Mouse (Mus musculus) forebrain, embryonic 16.5 days (tissue): Measurements from ENCODE around the gene Mcub. TPM values are rescaled to one million over a fixed set of nuclear protein-coding genes. Genes with fewer than 3 reads are reported as not detected.

Experiments
- ATAC-seq: fragments of 200-750 bp; cut with Nextera tagmentation; 2 replicates; pipeline ENCODE4 v1.8.0; 2017; ENCODE audit warnings: mild to moderate bottlenecking, moderate library complexity
- H3K27ac ChIP-seq: fragments of 300-500 bp; sonication (generic); 2 replicates; pipeline ENCODE4 v1.5.1; 2014; ENCODE audit warnings: low read length, control low read depth
- H3K27me3 ChIP-seq: fragments of 300-500 bp; sonication (generic); replicated peaks from 2 replicates; pipeline ENCODE4 v1.6.1; 2014; ENCODE audit warnings: low read length; ENCODE audit not compliant: control insufficient read depth, insufficient read depth
- H3K36me3 ChIP-seq: fragments of 300-500 bp; sonication (generic); 2 replicates; pipeline ENCODE4 v1.6.1; 2014; ENCODE audit not compliant: control insufficient read depth, insufficient read depth
- H3K4me1 ChIP-seq: fragments of 300-500 bp; sonication (generic); replicated peaks from 2 replicates; pipeline ENCODE4 v1.6.1; 2014; ENCODE audit warnings: low read length; ENCODE audit not compliant: control insufficient read depth, insufficient read depth
- H3K4me2 ChIP-seq: fragments of 300-500 bp; sonication (generic); 2 replicates; pipeline ENCODE4 v1.6.1; 2014; ENCODE audit warnings: mild to moderate bottlenecking, low read length, control low read depth
- H3K4me3 ChIP-seq: fragments of 300-500 bp; sonication (generic); replicated peaks from 2 replicates; pipeline ENCODE4 v1.5.1; 2014; ENCODE audit warnings: mild to moderate bottlenecking, low read length, control low read depth
- H3K9ac ChIP-seq: fragments of 300-500 bp; sonication (generic); replicated peaks from 2 replicates; pipeline ENCODE4 v1.6.1; 2014; ENCODE audit warnings: low read depth, low read length, control low read depth
- H3K9me3 ChIP-seq: fragments of 300-500 bp; sonication (generic); 2 replicates; pipeline ENCODE4 v1.6.1; 2016; ENCODE audit warnings: low read length; ENCODE audit not compliant: control insufficient read depth
- WGBS: fragments of 180-500 bp; shearing (Covaris S2); extraction: QIAGEN DNeasy Blood & Tissue Kit; methylation state at CpG from one replicate; pipeline ENCODE4 v1.1.7; 2014; 5-methylcytosine and 5-hydroxymethylcytosine counted together
- polyA plus RNA-seq: library from polyadenylated mRNA; unstranded; fragments of >200 nt; fragmentation: Nextera tagmentation; extraction: Ambion mirVana; gene quantifications from 2 replicates; pipeline ENCODE4 v1.2.1, GENCODE M21; 2015

The Mcub gene
- polyA plus RNA-seq, 1 experiment from 2014 or later: 4.7 TPM

DNA sequence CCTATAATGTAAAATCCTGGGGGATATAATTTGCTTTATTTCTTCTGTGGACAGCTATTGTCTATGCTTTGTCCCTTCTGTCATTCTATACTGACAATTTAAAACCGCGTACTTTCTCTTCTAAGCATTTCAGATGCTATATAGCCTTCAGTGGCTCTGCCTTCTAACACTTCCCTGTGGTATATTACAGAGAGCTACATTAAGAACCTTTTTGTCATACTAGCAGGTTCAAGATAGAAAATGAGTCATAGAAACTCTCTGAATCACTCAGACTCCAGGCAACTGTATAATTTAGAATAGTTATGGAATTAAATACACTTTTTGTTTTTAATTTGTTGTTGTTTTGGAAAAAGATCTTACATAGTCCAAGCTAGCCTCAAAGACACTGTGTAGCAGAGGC is 29.2 kb downstream of the Mcub start:
- no peak overlapping the region for H3K4me2 ChIP-seq
- H3K4me1 ChIP-seq: no peaks in the 10 kb centered on the region
- no peak overlapping the region for H3K27ac ChIP-seq
- H3K9ac ChIP-seq: no peak overlapping the region
- ATAC-seq: no peak
- H3K27me3 ChIP-seq: no peaks in the 10 kb centered on the region
- WGBS: 96% methylated on average over 2 of the region's 2 CpGs
- H3K4me3 ChIP-seq: no peak overlapping the region
- H3K9me3 ChIP-seq: no peaks in the 10 kb centered on the region
- no peaks in the 10 kb centered on the region for H3K36me3 ChIP-seq

DNA sequence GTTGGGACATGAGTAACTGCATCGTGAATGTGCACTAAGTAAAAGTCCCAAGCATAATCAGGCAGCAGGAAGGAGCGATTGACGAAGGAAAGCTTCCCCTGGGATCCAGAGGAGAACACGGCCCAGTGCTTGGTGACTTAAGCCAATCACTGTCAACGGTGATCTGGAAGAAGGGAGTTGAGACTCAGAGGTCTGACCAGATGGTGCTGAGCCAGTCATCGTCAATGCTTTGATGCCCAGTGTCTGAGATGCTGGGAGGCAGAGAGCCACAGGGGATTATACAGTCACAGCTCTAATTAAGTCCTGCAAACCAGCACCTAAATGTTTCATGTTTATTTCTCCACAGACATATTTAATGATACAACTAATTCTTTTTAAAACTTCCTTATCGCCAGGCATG is 30.9 kb downstream of the Mcub start:
- no peak for ATAC-seq
- WGBS: 51% methylated on average over 7 of the region's 7 CpGs

DNA sequence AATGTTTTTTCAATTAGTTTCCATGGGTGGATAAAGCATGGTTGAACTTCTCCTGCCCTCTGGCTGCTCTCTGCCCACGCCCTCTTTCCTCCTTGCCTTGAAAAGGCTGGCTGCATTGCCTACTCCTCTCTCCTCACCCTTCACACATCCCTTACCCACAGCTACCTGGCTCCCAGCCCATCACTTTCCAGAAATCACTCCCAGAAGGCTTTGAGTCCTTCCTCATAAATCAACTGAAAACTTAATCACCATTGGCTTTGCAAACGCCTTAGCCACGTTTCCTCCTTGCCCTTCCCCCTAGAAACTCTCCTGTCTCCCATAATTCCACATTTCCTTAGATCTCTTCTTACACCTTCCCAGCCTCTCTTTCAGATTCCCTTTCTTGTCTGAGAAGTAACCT is 32.2 kb downstream of the Mcub start:
- Histone ChIP-seq H3K36me3 (no peaks in the 10 kb centered on the region), H3K4me1 (no peaks in the 10 kb centered on the region), H3K27me3 (no peaks in the 10 kb centered on the region), H3K4me2 (no peak overlapping the region), H3K9me3 (no peaks in the 10 kb centered on the region), H3K4me3 (no peak overlapping the region), H3K9ac (no peak overlapping the region), H3K27ac (no peak overlapping the region)
- 56% methylated on average over 3 of the region's 3 CpGs for WGBS
- ATAC-seq: no peak

More for the DNA sequence above, 30.9 kb downstream of the Mcub start:
- Histone ChIP-seq H3K36me3 (no peaks in the 10 kb centered on the region), H3K27ac (no peak overlapping the region), H3K9ac (no peak overlapping the region), H3K27me3 (no peaks in the 10 kb centered on the region), H3K9me3 (no peaks in the 10 kb centered on the region), H3K4me3 (no peak overlapping the region), H3K4me1 (no peaks in the 10 kb centered on the region), H3K4me2 (no peak overlapping the region)

DNA sequence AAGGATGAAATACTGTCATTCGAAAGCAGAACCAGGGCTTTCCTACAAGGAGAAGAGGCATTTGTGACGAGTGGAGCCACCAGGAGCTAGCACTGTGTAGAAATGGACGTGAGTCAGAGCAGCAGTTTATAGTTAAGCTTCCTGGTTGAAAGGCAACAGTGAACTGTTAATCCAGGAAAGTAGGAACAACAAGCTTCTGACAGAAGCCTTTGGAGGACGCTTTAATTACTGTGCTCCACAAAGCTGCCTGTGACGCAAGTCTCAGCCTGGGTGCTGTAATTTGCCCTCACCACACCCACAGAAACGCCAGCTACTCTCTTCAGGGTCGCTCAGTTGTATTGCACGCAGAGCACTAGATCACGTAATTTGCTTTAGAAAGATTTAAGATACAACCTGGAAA is 33.4 kb downstream of the Mcub start:
- H3K4me3 ChIP-seq: no peak overlapping the region
- H3K9ac ChIP-seq: no peak overlapping the region
- 20% methylated on average over 9 of the region's 9 CpGs for WGBS
- no peak overlapping the region for H3K27ac ChIP-seq
- H3K4me2 ChIP-seq: no peak overlapping the region
- H3K27me3 ChIP-seq: no peaks in the 10 kb centered on the region
- ATAC-seq: no peak
- H3K9me3 ChIP-seq: no peaks in the 10 kb centered on the region
- H3K4me1 ChIP-seq: no peaks in the 10 kb centered on the region
- no peaks in the 10 kb centered on the region for H3K36me3 ChIP-seq

DNA sequence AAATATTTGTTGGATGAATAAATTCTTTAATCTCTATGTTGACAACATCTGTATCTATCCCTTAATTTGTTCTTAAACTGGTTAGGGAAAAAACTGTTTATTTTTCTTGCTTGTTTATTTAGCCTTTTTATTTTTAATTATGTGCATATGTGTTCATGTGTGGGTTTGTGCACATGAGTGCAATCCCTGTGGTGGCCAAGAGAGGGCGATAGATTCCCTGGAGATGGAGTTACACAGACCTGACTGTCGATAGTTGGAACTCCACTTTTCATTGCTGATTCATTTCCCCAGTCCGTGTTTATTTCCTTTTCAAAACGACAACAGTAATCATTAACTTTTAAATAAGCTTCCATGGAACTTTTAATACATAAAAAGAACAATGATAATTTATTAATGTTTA is 37.6 kb downstream of the Mcub start:
- H3K4me1 ChIP-seq: no peaks in the 10 kb centered on the region
- H3K9ac ChIP-seq: no peak overlapping the region
- H3K4me3 ChIP-seq: no peak overlapping the region
- no peak for ATAC-seq
- no peak overlapping the region for H3K4me2 ChIP-seq
- no peaks in the 10 kb centered on the region for H3K9me3 ChIP-seq
- H3K27ac ChIP-seq: no peak overlapping the region
- 55% methylated on average over 4 of the region's 4 CpGs for WGBS
- no peaks in the 10 kb centered on the region for H3K27me3 ChIP-seq
- no peaks in the 10 kb centered on the region for H3K36me3 ChIP-seq

DNA sequence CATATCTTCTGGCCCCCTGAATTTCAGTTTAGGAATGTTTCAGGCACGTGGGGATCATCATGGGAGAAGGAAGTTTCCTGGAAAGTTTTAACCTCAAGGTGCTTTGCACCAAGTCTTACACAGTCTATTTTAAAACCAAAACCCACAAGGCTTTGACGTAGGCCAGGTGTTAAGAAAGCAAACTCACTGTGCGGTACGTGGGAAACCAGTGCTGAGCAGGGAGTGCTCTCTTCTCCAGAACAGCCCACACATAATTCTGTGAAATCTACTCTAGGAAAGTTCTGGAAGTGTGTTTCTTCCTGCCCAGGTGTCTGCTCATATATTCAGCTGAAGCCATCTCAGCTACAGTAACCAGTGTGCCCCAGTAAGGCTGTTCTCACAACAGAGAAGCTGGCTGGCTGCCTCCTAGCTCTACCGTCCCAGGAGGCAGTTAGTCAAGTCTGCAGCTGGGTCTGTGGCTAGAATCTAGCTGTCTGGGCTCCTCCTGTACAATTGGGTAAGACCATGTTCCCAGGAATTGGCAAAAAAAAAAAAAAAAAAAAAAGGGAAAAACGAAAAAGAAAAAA is 39.7 kb downstream of the Mcub start:
- 78% methylated on average over 6 of the region's 6 CpGs for WGBS
- no peak for ATAC-seq
- no peaks in the 10 kb centered on the region for H3K4me1 ChIP-seq
- no peak overlapping the region for H3K9ac ChIP-seq
- H3K36me3 ChIP-seq: no peaks in the 10 kb centered on the region
- no peak overlapping the region for H3K27ac ChIP-seq
- H3K4me2 ChIP-seq: no peak overlapping the region
- H3K9me3 ChIP-seq: no peaks in the 10 kb centered on the region
- no peak overlapping the region for H3K4me3 ChIP-seq
- H3K27me3 ChIP-seq: no peaks in the 10 kb centered on the region

DNA sequence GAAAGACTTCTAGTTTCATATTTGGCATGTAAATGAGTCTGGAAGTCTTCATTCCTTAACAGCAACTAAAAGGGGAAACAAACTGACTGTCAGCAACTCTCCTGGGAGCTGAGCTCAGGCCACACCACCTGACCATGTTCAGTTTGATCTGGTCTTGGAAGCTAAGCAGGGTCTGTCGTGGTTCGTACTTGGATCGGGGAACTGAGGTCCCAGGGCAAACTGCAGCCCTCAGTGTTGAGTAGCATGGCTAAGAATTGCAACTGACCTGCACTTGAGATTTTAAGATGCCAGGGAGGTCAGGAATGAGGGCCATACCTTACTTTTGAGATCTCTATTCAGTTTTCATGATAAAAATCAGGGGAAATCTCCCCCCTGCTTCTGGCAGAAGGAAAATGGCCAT is 44.1 kb downstream of the Mcub start:
- H3K9me3 ChIP-seq: no peaks in the 10 kb centered on the region
- no peak for ATAC-seq
- WGBS: 96% methylated on average over 3 of the region's 3 CpGs
- no peaks in the 10 kb centered on the region for H3K27me3 ChIP-seq
- H3K4me2 ChIP-seq: no peak overlapping the region
- no peaks in the 10 kb centered on the region for H3K4me1 ChIP-seq
- H3K9ac ChIP-seq: no peak overlapping the region
- no peak overlapping the region for H3K4me3 ChIP-seq
- no peaks in the 10 kb centered on the region for H3K36me3 ChIP-seq
- no peak overlapping the region for H3K27ac ChIP-seq

DNA sequence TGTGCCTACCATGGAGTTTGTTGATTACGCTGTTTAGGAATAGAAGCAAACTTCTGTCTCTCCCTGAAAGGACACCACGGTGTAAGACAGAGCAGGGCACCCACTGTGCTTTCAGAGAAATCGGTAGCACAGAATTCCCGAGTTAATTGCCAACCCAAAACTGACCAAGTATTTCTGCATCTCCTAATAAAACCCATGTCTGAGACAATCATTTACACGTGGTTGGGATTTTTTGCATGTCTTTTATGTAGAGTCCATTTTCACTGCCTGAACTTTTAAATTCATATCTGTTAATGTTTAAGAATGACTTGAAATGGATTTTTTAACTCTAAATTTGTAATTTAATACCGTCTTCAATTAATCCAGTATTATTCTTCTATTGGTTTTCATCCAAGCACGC is 46.4 kb downstream of the Mcub start:
- no peaks in the 10 kb centered on the region for H3K9me3 ChIP-seq
- H3K4me3 ChIP-seq: no peak overlapping the region
- H3K27me3 ChIP-seq: no peaks in the 10 kb centered on the region
- H3K27ac ChIP-seq: no peak overlapping the region
- no peak overlapping the region for H3K4me2 ChIP-seq
- ATAC-seq: no peak
- 91% methylated on average over 7 of the region's 7 CpGs for WGBS
- no peaks in the 10 kb centered on the region for H3K36me3 ChIP-seq
- no peak overlapping the region for H3K9ac ChIP-seq
- no peaks in the 10 kb centered on the region for H3K4me1 ChIP-seq

DNA sequence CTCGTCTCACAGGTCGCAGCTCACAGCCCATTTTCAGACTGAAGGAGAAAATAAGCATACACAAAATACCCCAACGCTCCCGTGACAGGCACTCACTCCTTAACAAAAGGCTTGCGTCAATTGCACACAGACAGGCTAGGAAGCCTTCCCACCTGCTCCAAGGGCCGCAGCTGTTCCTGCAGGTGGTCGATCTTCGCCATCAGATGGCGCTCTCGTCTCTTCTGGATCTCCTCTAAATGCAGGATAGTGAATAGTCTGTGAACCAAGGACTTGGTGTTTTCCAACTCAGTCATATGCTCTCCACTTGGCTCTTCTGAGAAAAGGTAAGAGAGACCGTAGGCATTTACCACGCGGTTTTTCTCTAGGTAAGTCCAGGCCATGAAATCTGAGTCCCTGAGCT is 51.6 kb downstream of the Mcub start:
- H3K4me3 ChIP-seq: no peak overlapping the region
- 8% methylated on average over 13 of the region's 13 CpGs for WGBS
- H3K27me3 ChIP-seq: no peaks in the 10 kb centered on the region
- ATAC-seq: peak; percentile 90
- no peaks in the 10 kb centered on the region for H3K36me3 ChIP-seq
- H3K4me1 ChIP-seq: 0 out of 2 replicates have a peak, but pooled peaks cover 3% of the 10 kb centered on the region
- no peak overlapping the region for H3K4me2 ChIP-seq
- H3K9me3 ChIP-seq: no peaks in the 10 kb centered on the region
- no peak overlapping the region for H3K9ac ChIP-seq
- H3K27ac ChIP-seq: no peak overlapping the region

DNA sequence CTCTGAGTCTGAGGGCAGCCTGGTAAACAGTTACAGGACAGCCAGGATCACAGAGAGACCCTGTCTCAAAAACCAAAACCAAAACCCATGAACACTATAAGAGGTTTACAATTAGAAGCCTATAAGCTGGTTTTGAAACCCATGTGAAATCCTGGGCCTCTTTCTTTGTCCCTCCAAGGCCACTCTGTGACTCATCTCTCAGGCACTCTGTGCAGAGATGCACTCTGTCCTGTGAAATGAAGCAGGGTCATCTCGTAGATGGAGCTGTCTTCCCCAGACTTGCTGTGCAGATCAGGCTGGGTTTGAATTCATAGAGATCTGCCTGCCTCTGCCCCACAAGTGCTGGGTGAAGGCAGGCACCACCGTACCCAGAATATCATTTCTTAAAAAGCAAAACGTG is 52.6 kb downstream of the Mcub start:
- WGBS: 86% methylated on average over 3 of the region's 3 CpGs
- Histone ChIP-seq H3K9ac (no peak overlapping the region), H3K27me3 (no peaks in the 10 kb centered on the region), H3K4me3 (no peak overlapping the region), H3K36me3 (no peaks in the 10 kb centered on the region), H3K9me3 (no peaks in the 10 kb centered on the region), H3K27ac (no peak overlapping the region), H3K4me2 (no peak overlapping the region), H3K4me1 (0 out of 2 replicates have a peak, but pooled peaks cover 3% of the 10 kb centered on the region)
- no peak for ATAC-seq
